Mouse (Mus musculus) monocyte, adult 5-6 weeks (primary cell): ENCODE data around the gene Olfr1320. TPM values are rescaled to one million over a fixed set of nuclear protein-coding genes. Genes with fewer than 3 reads are reported as not detected.

Source experiments
- ATAC-seq: fragments of 153-309, 156-312 bp; replicated peaks from 2 replicates; pipeline ENCODE4 v1.8.0; 2017; ENCODE audit warnings: mild to moderate bottlenecking; ENCODE audit not compliant: low TSS enrichment, insufficient number of reproducible peaks, severe bottlenecking, poor library complexity, low FRiP score
- total RNA-seq: library from RNA; stranded (forward); fragments of 200-1000, 200-491, 200-594 nt; gene quantifications from 3 replicates; pipeline ENCODE4 v1.2.3, GENCODE M21; 2017

Olfr1320 gene
- not detected in 3 replicates for total RNA-seq

DNA sequence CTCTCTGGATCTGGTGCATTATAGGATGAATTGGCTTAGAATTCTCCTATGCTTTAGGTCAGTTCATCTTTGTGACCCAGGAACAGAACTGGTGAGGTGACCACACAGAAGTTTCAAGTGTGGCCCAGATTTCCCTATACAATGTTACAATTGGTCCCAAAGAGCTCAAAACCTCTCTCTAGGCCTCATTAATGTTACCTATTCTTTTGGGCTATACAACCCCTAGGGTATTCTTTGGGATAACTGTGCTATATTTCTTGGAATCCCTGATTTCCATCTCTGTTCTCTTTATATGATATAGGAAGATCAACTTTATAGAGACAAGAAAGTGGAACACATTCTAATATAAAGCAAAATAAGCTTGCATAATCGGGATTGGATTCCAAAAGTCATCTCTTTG, at the start of gene Olfr1320:
Olfr1320 (plus strand) TSS at position 301 of the 400 bp plus-strand sequence.
- ATAC-seq = no peak

DNA sequence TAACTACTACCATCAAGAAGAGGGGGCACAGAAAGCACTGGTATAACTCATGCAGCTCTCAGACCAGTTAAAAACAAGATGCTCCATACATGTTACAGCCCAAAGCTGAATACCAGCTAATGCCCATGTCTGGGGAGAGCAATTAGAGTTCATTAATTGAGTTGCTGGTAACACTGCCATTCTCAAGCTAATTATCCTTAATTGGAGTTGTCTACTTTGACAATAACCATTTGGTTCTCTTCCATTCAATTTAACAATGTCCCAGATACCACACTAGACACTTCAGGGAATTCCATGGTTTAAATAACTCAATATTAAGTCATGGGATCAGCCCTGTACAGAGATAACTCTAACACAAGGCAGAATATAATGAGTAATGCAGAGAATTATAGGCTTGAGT, 44.6 kb upstream of the Olfr1320 start:
- no peak for ATAC-seq

DNA sequence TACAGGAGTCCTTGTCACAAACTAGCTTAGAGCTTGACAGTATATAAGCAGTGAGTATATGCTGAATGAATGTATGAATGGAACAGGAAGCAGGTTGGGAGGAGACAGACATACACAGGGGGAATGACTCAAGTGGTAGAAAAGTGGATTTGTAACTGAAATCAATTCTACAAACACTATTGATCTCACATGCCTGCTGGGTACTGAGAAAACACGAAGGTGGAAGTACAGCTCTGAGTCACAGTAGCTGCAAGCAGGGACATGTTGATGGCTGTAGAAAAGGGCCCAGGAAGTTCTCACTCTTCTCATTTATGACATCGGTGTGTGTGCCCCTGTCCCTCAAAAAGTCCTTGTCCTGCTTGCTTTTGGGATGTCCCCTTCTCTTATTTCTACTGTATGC, 40.9 kb upstream of the Olfr1320 start:
- no peak for ATAC-seq

DNA sequence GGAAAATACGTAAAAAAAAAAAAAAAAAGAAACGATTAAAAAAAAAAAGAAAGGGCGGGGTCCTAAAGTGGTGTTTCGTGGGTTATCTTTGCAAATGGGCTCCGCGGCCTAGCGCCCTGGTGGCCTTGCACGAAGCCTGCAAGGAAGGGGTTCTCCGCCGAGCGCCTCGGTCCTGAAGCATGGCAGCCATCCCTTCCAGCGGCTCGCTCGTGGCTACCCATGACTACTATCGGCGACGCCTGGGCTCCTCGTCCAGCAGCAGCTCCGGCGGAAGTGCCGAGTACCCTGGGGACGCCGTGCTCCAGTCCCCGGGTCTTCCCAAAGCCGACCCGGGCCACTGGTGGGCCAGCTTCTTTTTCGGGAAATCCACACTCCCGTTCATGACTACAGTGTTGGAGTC, 11.4 kb upstream of the Olfr1320 start:
- peak; percentile 63; the same call in 1 of the 2 replicates for ATAC-seq

Other genes with a start within 250 kb of the Olfr1320 start
- not detected in 3 replicates for gene Arhgap36, start 208.4 kb upstream of the Olfr1320 start, total RNA-seq
- not detected in 3 replicates for gene Olfr1321, start 62.7 kb downstream of the Olfr1320 start, total RNA-seq
- not detected in 3 replicates for gene Igsf1, start 125.4 kb downstream of the Olfr1320 start, total RNA-seq
- gene Olfr1322, start 219.2 kb downstream of the Olfr1320 start, total RNA-seq = not detected in 3 replicates